Mouse (Mus musculus) c-Kit-positive CD71-positive TER-119-negative erythroid progenitor cells, embryonic 14.5 days (primary cell): ENCODE measurements around the gene Hoxd13.
A peak's percentile ranks its signal among the peaks of the same experiment; 100 is the strongest.

Source experiments
- DNase-seq: peaks from one replicate; pipeline ENCODE4 v3.0.0-alpha.2; 2013; ENCODE audit warnings: low read depth

Hoxd13 gene

DNA sequence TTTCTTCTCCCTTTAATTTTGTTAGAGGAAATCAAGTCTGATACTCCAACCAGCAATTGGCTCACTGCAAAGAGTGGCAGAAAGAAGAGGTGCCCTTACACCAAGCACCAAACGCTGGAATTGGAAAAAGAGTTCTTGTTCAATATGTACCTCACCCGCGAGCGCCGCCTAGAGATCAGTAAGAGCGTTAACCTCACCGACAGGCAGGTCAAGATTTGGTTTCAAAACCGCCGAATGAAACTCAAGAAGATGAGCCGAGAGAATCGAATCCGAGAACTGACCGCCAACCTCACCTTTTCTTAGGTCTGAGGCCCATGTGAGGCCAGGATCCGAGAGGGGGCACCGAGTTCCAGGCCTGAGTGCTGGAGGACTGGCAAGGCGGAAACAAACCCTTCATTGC lies 26.0 kb downstream of the Hoxd13 start:
- DNase-seq: peak; percentile 21

DNA sequence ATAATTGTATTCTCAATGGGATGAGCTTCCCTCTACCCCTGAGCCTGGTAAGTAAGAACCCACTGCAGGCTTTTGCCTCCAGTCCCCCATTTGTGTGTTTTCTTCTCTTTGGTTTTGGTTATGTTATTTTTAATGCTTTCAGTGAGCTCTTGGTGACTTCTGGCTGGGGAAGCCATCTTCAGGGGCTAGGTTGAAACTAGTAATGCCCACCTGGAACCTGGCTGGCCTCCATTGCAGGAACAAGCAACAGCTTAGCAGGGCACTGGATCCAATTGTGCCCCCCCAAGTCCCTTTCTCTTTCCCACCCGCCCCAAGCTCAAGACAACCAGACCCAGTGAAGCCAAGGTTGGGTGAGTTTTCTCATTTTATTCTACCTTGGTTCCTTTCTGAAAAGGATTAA lies 27.3 kb downstream of the Hoxd13 start:
- no peak for DNase-seq

DNA sequence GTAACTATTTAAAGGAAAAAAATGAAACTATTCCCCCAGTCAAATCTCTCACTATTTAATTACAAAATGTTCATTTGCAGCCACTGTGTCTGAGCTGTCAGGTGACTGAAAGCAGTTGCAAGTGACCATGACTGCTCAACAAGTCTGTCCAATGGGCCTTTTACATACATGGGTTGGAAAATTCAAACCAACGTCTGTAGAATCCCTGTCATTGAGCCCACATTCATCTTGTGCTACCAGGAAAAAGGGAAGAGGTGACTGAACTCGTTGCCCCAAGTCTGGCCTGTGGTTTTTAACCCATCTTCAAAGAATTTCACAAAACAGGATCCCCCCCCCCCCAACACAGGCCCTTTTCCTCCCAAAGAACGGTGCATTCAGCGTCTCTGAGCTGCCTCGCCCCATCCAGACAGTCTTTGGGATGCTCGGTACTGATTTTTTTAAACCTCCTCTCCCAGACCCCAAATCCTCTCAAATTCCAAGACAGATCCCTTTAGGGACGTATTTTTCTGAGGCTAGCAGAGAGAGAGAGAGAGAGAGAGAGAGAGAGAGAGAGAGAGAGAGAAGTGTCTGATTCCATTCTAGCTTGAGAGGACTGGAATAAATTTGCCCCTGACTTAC lies 27.8 kb downstream of the Hoxd13 start:
- no peak for DNase-seq

DNA sequence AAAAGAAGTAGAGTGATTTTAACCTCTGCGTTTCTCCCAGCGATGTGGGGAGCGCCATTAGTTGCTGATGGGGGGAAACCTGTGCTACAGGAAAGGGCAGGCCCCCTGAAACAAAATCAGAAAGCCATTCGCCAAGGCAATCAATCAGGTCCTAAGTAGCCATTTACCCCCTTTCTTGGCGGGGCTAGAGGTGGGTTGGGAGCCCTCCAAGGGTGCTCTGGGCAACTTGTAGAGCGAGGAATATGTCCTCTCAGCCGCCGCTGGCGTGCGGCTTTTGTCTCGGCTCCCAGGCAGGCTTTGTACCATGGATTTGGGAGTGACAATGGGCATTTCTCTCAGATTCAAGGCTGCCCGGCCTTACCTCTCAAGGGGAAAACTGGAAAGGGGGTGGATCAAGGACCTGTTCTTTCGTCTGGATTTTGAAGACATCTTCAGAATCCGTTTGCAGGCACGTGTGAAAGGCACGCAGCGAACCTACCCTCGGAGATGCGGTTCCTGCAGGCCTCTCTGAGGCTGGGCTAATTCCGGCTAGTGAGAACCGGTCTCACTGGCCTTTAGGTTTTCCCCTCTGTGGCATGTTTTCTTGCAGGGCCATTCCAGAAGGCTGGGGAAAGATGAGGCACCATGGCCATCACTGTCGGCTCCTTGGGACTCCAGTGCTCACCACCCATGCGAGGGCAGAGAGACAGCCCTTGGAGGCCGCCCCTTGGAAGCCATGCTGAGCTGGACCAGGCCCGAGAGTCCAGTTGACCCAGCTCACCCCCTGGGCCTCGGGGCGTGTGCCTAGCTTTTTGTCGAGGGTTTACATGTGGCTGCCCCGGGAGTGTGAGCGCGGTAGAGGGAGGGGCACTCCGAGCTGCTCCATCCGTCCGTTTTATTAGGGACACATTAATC lies 28.6 kb downstream of the Hoxd13 start:
- no peak for DNase-seq

DNA sequence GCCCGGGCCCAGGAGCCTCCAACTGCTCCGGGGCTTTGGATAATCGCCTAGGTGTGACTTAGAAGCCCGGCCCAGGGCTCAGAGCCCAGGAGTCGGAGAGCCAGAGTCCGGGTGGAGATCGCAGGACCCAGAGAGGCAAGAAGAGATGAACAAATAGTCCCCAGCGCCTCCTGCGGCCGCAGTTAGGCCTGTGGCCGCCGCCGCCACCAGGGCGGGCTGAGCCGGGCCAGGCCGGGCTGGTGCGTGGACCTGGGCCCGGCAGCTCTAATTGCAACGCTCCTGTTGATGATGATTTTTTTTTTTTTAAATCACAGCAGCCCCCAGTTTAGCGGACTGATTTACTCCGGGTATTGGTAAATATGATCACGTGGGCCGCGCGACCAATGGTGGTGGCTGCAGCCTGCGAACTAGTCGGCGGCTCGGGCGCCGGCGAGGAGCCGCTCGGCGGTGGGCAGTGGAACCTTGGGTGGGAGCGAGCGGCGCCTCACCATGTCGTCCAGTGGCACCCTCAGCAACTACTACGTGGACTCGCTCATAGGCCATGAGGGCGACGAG lies 29.5 kb downstream of the Hoxd13 start, which contains the start of gene Hoxd9:
Hoxd9 (plus strand) TSS at position 161 of the 555 bp plus-strand sequence.
- DNase-seq: no peak

DNA sequence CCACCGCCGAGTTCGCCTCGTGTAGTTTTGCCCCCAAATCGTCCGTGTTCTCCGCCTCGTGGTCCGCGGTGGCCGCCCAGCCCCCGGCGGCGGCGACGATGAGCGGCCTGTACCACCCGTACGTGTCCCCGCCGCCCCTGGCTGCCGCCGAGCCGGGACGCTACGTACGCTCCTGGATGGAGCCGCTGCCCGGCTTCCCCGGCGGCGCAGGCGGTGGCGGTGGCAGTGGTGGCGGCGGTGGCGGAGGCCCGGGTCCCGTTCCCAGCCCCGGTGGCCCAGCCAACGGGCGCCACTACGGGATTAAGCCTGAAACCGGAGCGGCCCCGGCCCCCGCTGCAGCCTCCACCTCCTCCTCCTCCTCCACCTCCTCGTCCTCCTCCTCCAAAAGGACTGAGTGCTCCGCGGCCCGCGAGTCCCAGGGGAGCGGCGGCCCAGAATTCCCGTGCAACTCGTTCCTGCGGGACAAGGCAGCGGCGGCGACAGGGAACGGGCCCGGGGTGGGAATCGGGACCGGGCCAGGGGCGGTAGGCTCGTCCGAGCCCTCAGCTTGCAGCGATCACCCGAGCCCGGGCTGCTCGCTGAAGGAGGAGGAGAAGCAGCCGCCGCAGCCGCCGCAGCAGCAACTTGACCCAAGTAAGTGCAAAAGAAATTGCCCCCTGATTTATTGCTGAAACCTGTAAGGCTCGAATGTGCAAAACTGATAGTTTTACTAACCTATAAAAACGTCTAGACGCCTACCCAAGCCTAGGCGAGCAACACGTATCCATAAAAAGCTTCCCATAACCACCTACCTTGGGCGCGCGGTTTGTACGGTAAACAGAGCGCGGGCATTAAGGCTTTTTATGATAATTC lies 30.3 kb downstream of the Hoxd13 start:
- DNase-seq: no peak

DNA sequence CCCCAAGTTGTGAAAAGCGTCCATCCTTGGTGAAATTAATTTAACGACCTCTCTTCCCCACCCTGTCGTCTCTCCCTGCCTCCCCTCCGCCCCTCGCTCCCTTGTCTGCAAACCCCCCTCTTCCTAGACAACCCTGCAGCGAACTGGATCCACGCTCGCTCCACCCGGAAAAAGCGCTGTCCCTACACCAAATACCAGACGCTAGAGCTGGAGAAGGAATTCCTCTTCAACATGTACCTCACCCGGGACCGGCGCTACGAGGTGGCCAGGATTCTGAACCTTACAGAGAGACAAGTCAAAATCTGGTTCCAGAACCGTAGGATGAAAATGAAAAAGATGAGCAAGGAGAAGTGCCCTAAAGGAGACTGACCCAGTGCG lies 30.9 kb downstream of the Hoxd13 start:
- DNase-seq: no peak

DNA sequence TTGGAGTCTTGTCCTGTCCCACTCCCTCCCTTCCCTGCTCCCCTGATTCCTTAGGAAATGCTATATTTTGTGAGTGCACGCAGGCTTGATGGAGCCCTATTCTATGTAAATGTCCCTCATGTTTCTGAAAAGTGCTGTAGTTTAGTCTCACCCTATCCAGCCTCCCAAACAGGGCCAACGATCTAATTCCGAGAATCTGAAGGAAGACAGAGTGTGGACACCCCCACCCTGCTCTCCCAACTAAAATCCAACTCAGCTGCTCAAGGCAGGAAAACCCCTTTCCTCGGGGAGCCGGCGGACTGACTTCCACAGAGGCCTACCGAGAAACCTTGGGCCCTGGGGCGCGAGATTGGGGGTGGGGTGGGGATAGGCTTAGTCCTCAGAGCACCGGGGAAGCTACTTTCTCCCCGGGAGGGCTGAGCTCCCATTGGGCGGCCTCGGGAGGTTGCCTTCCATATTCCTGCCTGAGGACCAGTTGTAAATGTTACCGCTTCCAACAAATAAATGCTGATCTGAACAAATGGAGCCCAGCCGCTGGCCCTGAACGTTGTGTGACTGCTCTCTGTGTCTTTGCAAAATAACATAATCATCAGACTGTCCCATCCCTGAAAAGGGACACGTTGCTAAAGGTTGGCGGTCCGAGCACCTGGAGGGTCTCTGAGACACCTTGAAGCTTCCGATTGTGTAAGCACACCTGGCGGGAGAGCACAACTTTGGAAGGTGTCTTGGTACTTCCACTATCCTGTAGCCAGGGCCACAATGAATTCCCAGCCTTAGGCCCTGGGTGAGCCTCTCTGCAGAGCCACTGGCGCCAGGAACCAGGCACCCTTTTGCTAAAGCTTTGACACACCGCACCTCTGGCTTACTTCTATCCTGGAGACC lies 31.8 kb downstream of the Hoxd13 start:
- DNase-seq: no peak

DNA sequence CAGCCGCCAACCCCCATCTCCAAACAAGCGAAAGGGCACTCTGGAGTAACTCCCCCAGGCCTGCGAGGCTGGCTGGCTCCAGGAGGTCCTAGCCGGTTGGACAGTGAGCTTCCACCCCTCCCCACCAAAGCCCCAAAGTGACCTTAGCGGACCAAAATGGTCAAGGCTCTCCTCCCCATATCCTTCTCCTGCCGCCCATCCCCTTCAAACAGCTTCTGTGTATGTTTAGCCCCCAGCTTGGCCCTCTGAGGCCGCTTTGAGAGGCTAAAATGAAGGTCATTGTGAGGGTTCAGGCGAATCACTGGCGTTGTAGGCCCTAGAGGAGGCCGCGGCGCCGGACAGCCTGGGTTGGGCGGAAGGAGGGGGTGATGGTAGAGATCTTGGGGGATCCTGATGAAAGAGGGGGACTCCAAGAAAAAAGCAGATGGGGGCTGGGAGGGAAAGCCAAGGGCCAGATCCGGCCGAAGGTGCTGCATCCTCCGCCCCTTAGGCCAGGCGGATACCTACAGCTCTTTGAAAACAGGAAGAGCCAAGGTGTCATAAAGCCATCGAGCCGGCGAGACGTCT lies 32.5 kb downstream of the Hoxd13 start:
- DNase-seq: no peak

DNA sequence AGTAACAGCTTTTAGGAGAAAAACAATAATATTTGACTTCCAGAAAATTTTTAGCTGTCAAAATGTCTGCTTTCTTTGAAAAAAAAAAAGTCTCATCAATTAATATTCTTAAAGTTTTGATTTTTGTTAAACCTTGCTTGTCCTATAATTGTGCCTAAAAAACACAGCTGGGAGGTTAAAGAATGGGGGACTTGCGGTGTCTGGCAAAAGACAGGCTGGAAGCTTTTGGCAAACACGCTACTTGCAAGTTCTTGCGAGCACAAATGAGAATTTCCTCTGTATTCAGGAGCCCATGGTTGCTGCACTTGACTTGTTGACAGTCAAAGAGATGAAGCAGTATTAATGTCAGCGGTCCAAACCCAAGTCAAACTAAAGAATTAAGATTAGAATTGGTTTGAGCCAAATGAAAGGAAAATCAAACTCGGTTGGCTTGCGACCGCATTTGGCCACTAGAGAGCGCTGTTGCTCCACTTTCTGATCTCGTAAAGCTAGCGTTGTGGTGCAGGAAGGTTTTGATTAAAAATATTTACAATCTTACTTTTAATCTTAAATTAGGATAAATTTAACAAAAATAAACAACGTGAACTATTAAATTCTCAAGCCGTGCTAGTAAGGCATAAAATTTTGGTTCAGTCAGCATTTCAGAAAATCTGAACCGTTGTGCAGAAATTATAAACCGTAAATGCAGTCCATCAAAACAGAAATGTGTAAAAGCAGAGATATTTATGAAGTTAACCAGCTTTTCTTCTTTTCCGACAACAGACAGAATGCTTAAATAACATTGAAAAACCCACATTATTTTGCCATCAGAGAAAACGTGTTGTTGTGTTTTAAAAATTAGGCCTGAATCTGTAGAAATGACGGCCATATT lies 34.1 kb downstream of the Hoxd13 start:
- peak; percentile 36 for DNase-seq

DNA sequence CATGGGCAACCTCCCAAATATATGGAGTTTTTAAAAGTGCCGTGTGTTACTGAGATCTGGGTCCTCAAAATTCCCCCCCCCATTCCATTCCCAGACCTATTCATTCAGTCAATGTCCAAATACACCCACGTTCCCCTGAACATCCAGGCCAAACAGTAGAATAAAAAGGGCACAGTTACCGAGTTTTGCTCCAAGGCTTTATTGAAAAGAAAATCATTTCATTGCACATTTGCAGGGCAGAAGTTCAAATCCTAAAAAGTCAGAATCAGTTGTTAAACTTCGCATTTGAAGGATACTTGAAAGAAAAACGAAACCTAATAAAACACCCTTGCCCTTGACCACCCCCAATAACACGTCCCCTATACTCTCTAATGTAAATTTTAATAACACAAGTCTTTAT lies 34.7 kb downstream of the Hoxd13 start:
- DNase-seq: no peak

DNA sequence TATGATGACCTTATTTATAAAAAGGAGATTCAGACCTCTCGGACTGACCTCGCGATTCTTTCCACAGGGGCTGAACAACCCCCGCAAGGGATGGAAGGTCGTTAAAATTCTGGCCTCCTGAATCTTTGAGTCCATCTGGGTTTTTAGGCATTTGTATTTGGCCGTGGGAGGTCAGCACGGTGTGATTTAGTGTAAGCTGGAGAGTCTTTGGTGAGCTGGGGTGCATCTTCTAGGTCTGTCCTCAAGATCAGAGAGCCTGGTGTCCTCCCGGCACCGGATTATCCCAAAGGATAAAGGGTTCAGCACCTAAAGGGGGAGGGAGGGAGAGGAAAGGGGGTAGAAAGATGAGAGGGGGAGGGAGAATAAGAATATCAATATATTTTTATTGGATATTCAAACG lies 35.2 kb downstream of the Hoxd13 start:
- no peak for DNase-seq

DNA sequence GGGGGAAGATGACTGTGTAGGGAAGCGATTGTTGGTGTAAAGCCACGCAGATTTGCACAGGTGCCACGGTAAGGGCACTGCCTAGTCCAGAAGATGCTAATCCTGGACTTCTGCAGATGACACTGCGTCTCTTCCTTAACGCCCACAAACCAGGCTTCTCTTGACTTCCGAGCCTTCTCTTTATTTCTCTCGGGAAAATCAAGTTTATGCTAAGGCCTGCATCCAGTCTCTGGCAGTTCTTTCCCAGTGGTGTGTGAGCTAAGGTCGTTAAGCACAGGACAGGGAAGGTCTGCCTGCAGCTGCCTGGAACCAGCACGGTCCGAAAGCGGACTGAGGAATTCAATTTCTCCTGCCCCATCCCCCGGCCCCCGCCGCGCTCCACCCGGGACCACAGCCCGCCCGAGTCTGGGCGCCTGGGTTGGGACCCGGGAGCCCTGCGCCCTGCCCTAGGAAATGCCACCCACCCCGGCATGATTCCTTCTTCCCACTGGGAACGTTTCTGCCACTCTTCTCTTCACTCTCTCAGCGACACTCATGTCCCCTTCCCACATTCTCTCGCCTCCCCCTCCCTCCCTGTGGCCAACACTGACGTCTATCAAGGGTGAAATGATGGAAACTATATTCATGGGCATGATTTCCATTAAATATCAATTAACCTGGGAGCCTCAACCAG lies 35.7 kb downstream of the Hoxd13 start:
- DNase-seq: no peak

DNA sequence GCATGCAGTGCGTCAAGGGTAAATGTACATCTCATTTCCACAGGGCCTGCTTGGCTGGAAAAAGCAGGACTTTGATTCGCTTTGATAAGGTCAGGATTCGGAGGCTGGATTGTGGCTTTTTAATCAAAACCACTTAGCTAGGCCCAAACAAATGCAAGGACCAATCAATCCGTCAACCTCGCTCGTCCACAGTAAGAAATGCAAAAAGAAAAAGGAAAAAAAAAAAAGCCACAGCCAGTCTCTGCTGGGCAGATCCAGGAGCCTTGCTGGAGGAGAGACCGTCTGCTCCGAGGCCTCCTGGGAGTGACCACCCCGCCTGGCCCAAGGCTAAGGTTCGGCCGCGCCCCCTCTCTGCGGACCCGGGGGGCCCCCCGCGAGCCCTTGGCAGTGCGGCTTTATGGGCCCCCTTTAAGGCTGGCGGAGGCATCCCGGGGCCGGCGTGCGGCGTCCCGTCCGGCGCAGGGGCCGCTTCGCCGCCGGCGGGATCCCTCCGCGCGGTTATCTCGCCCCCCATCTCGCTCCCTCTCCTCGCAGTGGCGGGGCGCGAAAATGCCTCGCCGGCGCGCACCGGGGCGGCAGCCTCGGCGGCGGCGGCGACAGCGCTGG lies 36.4 kb downstream of the Hoxd13 start, which contains the start of gene Hoxd8:
Hoxd8 (plus strand) TSS at position 223 of the 606 bp plus-strand sequence.
- DNase-seq: no peak

DNA sequence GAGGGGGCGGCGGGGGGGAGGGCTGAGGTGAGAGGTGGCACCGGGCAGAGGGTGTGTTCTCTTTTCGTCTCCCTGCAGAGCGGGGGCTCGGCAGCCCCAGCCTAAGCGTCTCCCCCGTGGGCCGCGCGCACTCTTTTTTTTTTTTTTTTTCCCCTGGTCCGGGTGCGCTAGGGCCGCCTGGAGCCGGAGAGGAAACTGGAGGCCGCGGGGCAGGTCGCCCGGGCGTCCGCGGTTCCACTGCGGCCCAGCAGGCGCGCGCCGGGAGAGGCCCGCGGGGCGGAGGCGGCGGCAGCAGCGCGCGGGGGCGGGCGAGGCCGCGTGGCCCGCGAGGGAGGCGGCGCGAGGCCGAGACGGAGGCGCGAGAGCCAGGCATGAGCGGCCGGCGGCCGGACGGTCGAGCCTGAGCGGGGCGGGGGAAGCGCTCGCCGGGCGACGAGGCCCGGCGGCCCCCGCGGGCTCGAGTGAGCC lies 36.9 kb downstream of the Hoxd13 start:
- no peak for DNase-seq

DNA sequence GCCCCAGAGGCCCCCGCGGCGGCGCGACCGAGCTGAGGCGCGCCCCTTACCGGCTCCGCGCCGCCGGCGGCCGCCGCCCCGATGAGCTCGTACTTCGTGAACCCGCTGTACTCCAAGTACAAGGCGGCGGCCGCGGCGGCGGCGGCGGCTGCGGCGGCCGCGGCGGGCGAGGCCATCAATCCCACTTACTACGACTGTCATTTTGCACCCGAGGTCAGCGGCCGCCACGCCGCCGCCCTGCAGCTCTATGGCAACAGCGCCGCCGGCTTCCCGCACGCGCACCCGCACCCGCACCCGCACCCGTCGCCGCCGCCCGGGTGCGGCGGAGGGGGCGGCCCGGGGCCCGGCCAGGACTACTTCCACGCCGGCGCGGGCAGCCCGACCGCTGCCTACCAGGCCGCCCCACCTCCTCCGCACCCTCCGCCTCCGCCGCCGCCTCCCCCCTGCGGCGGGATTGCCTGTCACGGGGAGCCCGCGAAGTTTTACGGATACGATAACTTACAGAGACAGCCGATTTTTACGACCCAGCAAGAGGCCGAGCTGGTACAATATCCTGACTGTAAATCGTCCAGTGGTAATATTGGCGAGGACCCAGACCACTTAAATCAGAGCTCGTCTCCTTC lies 37.5 kb downstream of the Hoxd13 start:
- DNase-seq: no peak

DNA sequence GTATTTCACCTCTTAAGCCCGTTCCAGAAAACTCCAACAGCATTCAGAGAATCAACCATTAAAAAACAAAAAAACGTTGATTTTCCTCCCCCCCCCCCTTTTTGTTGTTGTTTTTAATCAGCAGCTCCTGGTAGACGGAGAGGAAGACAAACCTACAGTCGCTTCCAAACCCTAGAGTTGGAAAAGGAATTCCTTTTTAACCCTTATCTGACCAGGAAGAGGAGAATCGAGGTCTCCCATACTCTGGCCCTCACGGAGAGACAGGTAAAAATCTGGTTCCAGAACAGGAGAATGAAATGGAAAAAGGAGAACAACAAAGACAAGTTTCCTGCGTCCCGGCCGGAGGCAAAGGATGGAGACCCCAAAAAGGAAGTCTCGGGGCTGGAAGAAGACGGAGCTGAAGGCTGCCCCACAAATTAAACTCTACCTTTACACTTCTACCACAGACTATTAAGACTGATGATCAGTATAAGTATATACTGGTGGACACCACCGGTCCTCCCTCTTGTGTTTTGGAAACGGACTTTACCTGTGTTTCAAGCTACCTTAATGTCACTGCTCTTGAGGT lies 38.4 kb downstream of the Hoxd13 start:
- DNase-seq: no peak

DNA sequence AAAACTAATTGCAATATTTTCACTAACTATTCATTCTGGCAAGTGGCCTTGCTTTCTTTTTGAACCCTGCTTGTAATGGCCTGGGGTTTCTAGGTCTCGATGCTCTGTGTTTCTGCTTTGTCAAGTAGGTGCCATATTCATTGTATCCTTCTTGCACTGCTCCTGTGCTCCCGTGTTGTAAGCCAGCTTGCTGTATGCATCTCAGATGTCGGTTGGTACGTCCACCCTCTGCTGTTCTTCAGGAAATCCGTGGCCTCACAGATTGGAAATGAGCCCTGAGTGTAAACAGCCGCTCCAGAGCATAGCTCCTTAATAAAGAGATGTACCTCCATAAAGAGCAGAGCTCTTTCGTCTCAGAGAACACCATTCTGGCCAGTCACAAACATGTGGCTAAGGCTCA lies 39.5 kb downstream of the Hoxd13 start:
- DNase-seq: no peak
